Mouse (Mus musculus) liver, adult 2 months (tissue): ENCODE data around the gene Cabp1. TPM values are rescaled to one million over a fixed set of nuclear protein-coding genes. Genes with fewer than 3 reads are reported as not detected.
A peak's percentile ranks its signal among the peaks of the same experiment; 100 is the strongest.

Experiments
- DNase-seq: peaks from one replicate; pipeline ENCODE4 v3.0.0-alpha.2; 2011; ENCODE audit warnings: low read depth, low spot score; ENCODE audit errors: extremely low read depth
- H3K27ac ChIP-seq: fragments of 200-500 bp; replicated peaks from 2 replicates; pipeline ENCODE4 v1.5.1; 2012; ENCODE audit warnings: low read depth, mild to moderate bottlenecking, control low read depth, inconsistent platforms, low read length; ENCODE audit not compliant: insufficient read depth
- H3K27me3 ChIP-seq: fragments of 200-500 bp; 2 replicates; pipeline ENCODE4 v1.6.1; 2012; ENCODE audit warnings: mild to moderate bottlenecking, moderate library complexity, low read length, inconsistent platforms; ENCODE audit not compliant: control insufficient read depth, insufficient read depth
- H3K36me3 ChIP-seq: fragments of 200-500 bp; 2 replicates; pipeline ENCODE4 v1.6.1; 2012; ENCODE audit warnings: low read length, inconsistent platforms; ENCODE audit not compliant: control insufficient read depth, insufficient read depth
- H3K4me1 ChIP-seq: fragments of 200-500 bp; 2 replicates; pipeline ENCODE4 v1.6.1; 2011; ENCODE audit warnings: low read length; ENCODE audit not compliant: control insufficient read depth, insufficient read depth
- H3K4me3 ChIP-seq: fragments of 200-500 bp; 2 replicates; pipeline ENCODE4 v1.5.1; 2011; ENCODE audit warnings: low read depth, mild to moderate bottlenecking, control low read depth, low read length, moderate library complexity; ENCODE audit not compliant: insufficient read depth
- H3K79me2 ChIP-seq: fragments of 200-500 bp; 2 replicates; pipeline ENCODE4 v1.6.1; 2012; ENCODE audit warnings: inconsistent platforms, mild to moderate bottlenecking, low read length, moderate library complexity; ENCODE audit not compliant: control insufficient read depth, insufficient read depth
- H3K9ac ChIP-seq: fragments of 200-500 bp; 2 replicates; pipeline ENCODE4 v1.6.1; 2012; ENCODE audit warnings: low read depth, mild to moderate bottlenecking, control low read depth, inconsistent platforms, low read length
- CTCF ChIP-seq: fragments of 200-500 bp; IDR thresholded peaks from 2 replicates; pipeline ENCODE4 v1.5.1; 2011; ENCODE audit warnings: low read depth, low read length, control low read depth
- POLR2A ChIP-seq: fragments of 200-500 bp; IDR thresholded peaks from 2 replicates; pipeline ENCODE4 v1.6.1; 2011; ENCODE audit warnings: low read length, control low read depth; ENCODE audit not compliant: insufficient read depth; ENCODE audit errors: extremely low read depth
- WGBS: fragments of 180-500 bp; shearing (Covaris S2); methylation state at CpG from one replicate; pipeline ENCODE4 v1.1.7; 2018; 5-methylcytosine and 5-hydroxymethylcytosine counted together
- polyA plus RNA-seq: library from polyadenylated mRNA; depleted of rRNA; stranded (reverse); fragments of >200 nt; gene quantifications from 2 replicates; pipeline ENCODE4 v1.2.3, GENCODE M21; 2012
- total RNA-seq: library from RNA; depleted of rRNA; stranded (reverse); fragments of >200 nt; gene quantifications from 2 replicates; pipeline ENCODE4 v1.2.3, GENCODE M21; 2014

Cabp1 gene
- total and polyA plus RNA-seq, 2 experiments: 0.07 to 0.09 TPM

DNA sequence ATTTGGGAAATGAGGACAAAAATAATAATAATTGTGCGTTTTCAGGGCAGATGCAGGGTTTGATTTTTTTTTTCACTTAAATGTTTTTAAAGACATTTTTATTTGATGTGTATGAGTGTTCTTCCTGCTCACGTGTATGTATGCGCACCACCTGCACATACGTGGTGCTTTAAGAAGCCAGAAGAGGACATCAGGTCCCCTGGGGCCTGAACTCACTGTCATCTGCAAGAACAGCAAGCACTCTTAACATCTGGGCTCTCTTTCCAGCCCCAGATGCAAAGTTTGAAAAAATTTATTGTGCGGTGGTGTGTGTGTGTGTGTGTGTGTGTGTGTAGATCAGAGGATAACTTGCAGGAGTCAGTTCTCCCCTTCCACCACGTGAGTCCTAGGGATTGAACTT, 16.3 kb downstream of the Cabp1 start:
- 89% methylated on average over 6 of the region's 6 CpGs for WGBS
- no peak for DNase-seq
- Histone ChIP-seq H3K4me1 (no peaks in the 10 kb centered on the region), H3K27me3 (no peaks in the 10 kb centered on the region), H3K4me3 (no peak overlapping the region), H3K36me3 (no peaks in the 10 kb centered on the region), H3K27ac (no peak overlapping the region), H3K79me2 (no peaks in the 10 kb centered on the region), H3K9ac (no peak overlapping the region)
- TF ChIP-seq POLR2A: no peak
- TF ChIP-seq CTCF: no peak

DNA sequence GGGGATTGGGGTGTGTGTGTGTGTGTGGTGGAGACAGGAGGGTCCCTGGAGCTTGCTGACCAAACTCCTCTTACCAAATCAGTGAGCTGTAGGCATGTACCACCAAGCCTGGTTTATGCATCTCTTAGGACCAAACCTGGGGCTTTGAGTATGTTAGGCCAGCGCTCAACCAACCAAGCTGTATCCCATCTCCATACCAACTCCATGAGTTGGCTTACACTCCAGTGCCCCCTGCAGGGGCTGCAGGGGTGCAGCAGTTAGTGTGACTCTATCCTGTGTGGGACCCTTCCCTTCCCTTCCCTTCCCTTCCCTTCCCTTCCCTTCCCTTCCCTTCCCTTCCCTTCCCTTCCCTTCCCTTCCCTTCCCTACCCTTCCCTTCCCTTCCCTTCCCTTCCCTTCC, 19.6 kb downstream of the Cabp1 start:
- no peak for TF ChIP-seq POLR2A
- peak; percentile 62 for TF ChIP-seq CTCF
- 100% methylated on average over 1 of the region's 1 CpGs for WGBS
- H3K27me3 ChIP-seq: no peaks in the 10 kb centered on the region

DNA sequence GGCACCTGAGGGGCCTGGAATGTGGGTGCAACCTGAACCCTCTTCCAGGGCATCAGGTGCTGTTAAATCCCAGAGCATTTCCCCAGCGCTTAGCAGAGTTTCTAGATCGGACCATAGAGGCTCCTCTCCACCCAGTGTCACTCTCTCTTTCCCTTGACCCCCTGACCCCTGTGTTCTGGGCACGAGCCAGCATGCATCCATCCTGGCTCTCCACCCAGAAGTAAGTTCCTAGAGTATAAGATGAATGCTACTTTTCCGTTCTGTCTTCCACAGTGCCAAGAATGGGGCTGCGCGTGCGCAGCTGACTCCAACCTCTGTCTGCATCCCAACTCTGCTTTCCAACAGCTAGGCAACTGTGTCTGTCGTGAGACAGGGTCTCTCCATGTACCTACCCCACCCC, 24.0 kb downstream of the Cabp1 start:
- TF ChIP-seq POLR2A: no peak
- no peak for TF ChIP-seq CTCF
- Histone ChIP-seq H3K79me2 (no peaks in the 10 kb centered on the region), H3K4me1 (peaks cover 10% of the 10 kb centered on the region; the same call in 1 of the 2 replicates), H3K9ac (no peak overlapping the region), H3K27me3 (no peaks in the 10 kb centered on the region), H3K27ac (no peak overlapping the region), H3K4me3 (no peak overlapping the region), H3K36me3 (no peaks in the 10 kb centered on the region)
- no peak for DNase-seq
- 73% methylated on average over 8 of the region's 8 CpGs for WGBS

More for the DNA sequence above, 19.6 kb downstream of the Cabp1 start:
- Histone ChIP-seq H3K9ac (no peak overlapping the region), H3K4me3 (no peak overlapping the region), H3K36me3 (no peaks in the 10 kb centered on the region), H3K79me2 (no peaks in the 10 kb centered on the region), H3K4me1 (no peaks in the 10 kb centered on the region), H3K27ac (no peak overlapping the region)
- no peak for DNase-seq

GRCm38 (mm10) chr5:115168641-115169415, 25.4 kb downstream of the Cabp1 start:
- no peak overlapping the region for H3K27ac ChIP-seq
- 68% methylated on average over 27 of the region's 27 CpGs for WGBS
- no peak for TF ChIP-seq POLR2A
- no peak for TF ChIP-seq CTCF
- H3K36me3 ChIP-seq: no peaks in the 10 kb centered on the region
- no peaks in the 10 kb centered on the region for H3K27me3 ChIP-seq
- no peak overlapping the region for H3K9ac ChIP-seq
- DNase-seq: no peak
- H3K4me1 ChIP-seq: peaks cover 10% of the 10 kb centered on the region; the same call in 1 of the 2 replicates
- H3K79me2 ChIP-seq: no peaks in the 10 kb centered on the region
- no peak overlapping the region for H3K4me3 ChIP-seq

- peaks cover 10% of the 10 kb centered on the region; the same call in 1 of the 2 replicates for H3K4me1 ChIP-seq
- no peaks in the 10 kb centered on the region for H3K27me3 ChIP-seq
- peak; percentile 92 for DNase-seq
- H3K36me3 ChIP-seq: no peaks in the 10 kb centered on the region
- H3K9ac ChIP-seq: no peak overlapping the region
- no peaks in the 10 kb centered on the region for H3K79me2 ChIP-seq
- H3K27ac ChIP-seq: no peak overlapping the region
- H3K4me3 ChIP-seq: no peak overlapping the region
- TF ChIP-seq POLR2A (no peak), CTCF (no peak)
- WGBS: 31% methylated on average over 6 of the region's 6 CpGs
These were observed 26.8 kb downstream of the Cabp1 start for GRCm38 (mm10) chr5:115167396-115167795.

GRCm38 (mm10) chr5:115166815-115167194, 27.4 kb downstream of the Cabp1 start:
- no peak for DNase-seq
- Histone ChIP-seq H3K79me2 (no peaks in the 10 kb centered on the region), H3K27ac (0 out of 2 replicates have a peak overlapping the region, but pooled peaks have one; percentile 4), H3K4me1 (peaks cover 10% of the 10 kb centered on the region; the same call in 1 of the 2 replicates), H3K27me3 (no peaks in the 10 kb centered on the region), H3K36me3 (no peaks in the 10 kb centered on the region), H3K9ac (no peak overlapping the region), H3K4me3 (no peak overlapping the region)
- 40% methylated on average over 7 of the region's 7 CpGs for WGBS
- TF ChIP-seq CTCF: no peak
- TF ChIP-seq POLR2A: no peak
